ENCODE assay signal across 1 mouse cellular context in genomic region chr15:82081161-82081560, GRCm38 (mm10).
TF ChIP-seq lines count a peak whose summit lies in the region.

No protein-coding gene starts in this region.

TF ChIP-seq in MEL, 35 proteins besides CTCF, POLR2A, EP300 and RAD21:
- TF ChIP-seq UBTF (IDR thresholded peaks at IDR 0.05; ENCODE audit: borderline replicate concordance, insufficient read depth, low read depth, low read length) (no peak), GATA1 (IDR thresholded peaks at IDR 0.05; ENCODE audit: low read depth, low read length) (no peak), JUND (IDR thresholded peaks at IDR 0.05; ENCODE audit: low read depth, low read length) (no peak), CHD2 (IDR thresholded peaks at IDR 0.05; ENCODE audit: low read length) (no peak), ZNF384 (IDR thresholded peaks at IDR 0.05; ENCODE audit: low read depth, low read length) (no peak), MAZ (IDR thresholded peaks at IDR 0.05; ENCODE audit: low read depth, low read length) (no peak)
